Mouse (Mus musculus) B cell, adult (primary cell): ENCODE data around the gene Tmem53. TPM values are rescaled to one million over a fixed set of nuclear protein-coding genes. Genes with fewer than 3 reads are reported as not detected.

Experiments
- total RNA-seq: library from RNA; stranded (reverse); gene quantifications from 4 replicates; pipeline ENCODE4 v1.2.4, GENCODE M21; 2023; ENCODE audit not compliant: inconsistent age

Tmem53 gene
- 1.7 TPM in 1 of 4 replicates, not detected in the others for total RNA-seq

GRCm38 (mm10) chr4:117251801-117252316 lies at the start of gene Tmem53, which contains the start of gene Armh1:
Gene Tmem53 (plus strand): TSS chr4:117251951.
Gene Armh1 (minus strand): TSS chr4:117252125.

Other genes with a start within 250 kb of the Tmem53 start
- 26.1 to 30.6 TPM (median 29.1 TPM) in 4 replicates for gene Eif2b3, start 232.5 kb upstream of the Tmem53 start, total RNA-seq
- gene Ptch2, start 155.9 kb upstream of the Tmem53 start, total RNA-seq: 1.0 TPM in 1 of 4 replicates, not detected in the others
- 19.5 to 25.2 TPM (median 22.8 TPM) in 4 replicates for gene Btbd19, start 126.2 kb upstream of the Tmem53 start, total RNA-seq
- 0.78 TPM in 1 of 4 replicates, not detected in the others for gene Tctex1d4, start 125.2 kb upstream of the Tmem53 start, total RNA-seq
- gene Plk3, start 118.0 kb upstream of the Tmem53 start, total RNA-seq: 21.9 to 26.2 TPM (median 25.3 TPM) in 4 replicates
- 2,066 to 2,171 TPM (median 2,129 TPM) in 4 replicates for gene Rps8, start 95.7 kb upstream of the Tmem53 start, total RNA-seq
- gene Kif2c, start 69.3 kb upstream of the Tmem53 start, total RNA-seq: 1.2 to 1.9 TPM (median 1.3 TPM) in 4 replicates
- gene Armh1, start 174 bp downstream of the Tmem53 start, total RNA-seq: not detected in 4 replicates
- gene Rnf220, start 245.1 kb downstream of the Tmem53 start, total RNA-seq: 163 to 177 TPM (median 173 TPM) in 4 replicates